Mouse (Mus musculus): Measurements from ENCODE around the gene Map2k2.
A peak's percentile ranks its signal among the peaks of the same experiment; 100 is the strongest.
"Not testable (repeated sequence)": the region's sequence is repeated elsewhere in the genome, so short reads cannot be mapped to it uniquely, and the experiment has no call there.

Map2k2 gene

DNA sequence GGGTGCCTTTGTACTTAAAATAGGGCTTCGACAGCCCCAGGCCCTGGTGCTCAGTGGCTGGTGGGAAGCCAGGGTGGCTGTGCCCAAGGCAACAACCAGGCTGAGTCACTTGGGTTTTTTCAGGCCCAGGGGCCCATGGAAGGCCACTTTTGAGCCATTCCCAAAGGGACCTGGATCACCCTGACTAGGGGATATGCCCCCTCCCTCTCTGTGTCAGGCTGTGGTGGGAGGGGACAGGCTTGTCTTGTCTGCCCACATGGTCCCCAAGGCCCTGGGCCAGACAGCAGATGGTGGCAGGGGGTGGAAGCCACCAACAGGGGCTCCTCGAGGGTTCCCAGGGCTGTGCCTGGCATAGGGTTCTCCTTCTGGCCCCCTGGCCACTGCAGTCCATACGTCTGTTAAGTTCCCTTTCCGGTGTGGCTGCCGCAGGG is 36.9 kb downstream of the Map2k2 start:
- no peak for DNase-seq (ENCODE audit: low spot score in 2 of 2)

- no peak for DNase-seq (ENCODE audit: low spot score in 2 of 2)
Observed at GRCm38 (mm10) chr10:81143157-81143633, 37.5 kb downstream of the Map2k2 start.

DNA sequence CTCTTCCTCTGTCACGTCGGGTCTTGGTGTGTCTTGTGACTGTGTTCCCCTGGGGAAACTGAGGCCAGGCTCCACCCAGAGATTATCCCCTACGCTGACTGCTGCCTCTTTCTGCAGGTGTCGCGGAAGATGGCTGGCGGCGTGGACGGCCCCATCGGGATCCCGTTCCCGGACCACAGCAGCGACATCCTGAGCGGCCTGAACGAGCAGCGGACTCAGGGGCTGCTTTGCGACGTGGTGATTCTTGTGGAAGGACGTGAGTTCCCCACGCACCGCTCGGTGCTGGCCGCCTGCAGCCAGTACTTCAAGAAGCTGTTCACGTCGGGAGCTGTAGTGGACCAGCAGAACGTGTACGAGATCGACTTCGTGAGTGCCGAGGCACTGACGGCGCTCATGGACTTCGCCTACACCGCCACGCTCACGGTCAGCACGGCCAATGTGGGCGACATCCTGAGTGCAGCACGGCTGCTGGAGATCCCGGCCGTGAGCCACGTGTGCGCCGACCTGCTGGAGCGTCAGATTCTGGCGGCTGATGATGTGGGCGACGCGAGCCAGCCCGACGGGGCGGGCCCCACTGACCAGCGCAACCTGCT is 38.2 kb downstream of the Map2k2 start:
- DNase-seq (ENCODE audit: low spot score in 2 of 2) = no peak

GRCm38 (mm10) chr10:81144667-81145066 is 39.0 kb downstream of the Map2k2 start:
- no peak for DNase-seq (ENCODE audit: low spot score in 2 of 2)

GRCm38 (mm10) chr10:81145307-81145706 is 39.6 kb downstream of the Map2k2 start:
- DNase-seq (ENCODE audit: low spot score in 2 of 2) = no peak

DNA sequence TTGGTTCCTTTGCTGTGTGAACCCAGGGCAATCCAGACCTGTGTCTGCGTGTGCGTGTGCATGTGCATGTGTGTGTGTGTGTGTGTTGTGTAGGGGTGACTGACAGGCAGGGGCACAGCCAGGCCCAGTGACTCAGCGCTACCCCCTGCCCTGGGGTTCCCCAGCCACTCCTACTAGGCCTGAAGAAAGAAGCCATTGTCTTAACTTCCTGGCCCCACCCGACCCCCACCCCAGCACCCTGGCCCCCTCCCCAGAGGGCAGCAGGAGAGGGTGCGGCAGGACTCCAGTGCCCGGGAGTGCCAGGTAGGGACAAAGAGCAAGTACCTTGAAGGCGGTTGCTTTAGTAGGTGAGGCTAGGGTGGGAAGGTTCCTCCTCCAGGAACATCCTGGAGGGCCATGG is 40.1 kb downstream of the Map2k2 start:
- no peak for DNase-seq (ENCODE audit: low spot score in 2 of 2)

DNA sequence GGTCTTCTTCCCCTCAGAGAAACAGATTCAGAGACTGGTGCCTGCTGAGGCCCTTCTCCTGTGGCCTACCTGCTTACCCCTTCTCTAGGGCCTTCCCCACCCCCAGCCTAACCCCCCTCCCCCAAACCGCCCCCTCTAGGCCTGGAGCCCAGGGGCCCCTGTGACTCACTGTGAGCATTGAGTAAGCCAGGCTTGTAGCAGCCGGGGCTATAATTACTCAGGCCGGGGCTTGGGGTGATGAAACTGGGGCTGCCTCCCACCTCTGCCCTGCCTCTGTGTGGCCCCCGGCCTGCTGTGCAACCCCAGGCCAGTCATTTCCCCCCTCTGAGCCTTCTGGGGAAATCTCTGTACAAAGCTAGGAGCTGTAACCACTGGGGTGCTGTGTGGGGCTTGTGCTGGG is 40.6 kb downstream of the Map2k2 start:
- no peak for DNase-seq (ENCODE audit: low spot score in 2 of 2)

DNA sequence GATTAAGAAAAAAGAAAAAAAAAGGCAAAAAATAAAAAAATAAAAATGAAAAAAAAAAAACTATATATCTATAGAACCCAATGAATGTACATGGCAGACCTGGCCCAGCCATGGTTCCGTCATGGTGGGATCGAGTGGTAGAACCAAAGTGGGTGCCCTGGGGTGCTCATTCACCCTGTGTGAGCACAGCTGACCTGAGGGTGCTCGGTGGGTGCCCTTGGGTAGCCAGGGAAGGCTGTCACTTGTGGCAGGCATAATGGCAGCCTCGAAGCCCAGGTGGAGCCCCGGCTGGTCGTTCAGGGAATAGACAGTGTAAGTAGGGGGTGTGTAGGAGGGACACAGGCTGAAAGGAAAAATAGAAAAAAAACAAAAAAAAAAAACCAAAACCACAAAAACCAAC is 45.5 kb downstream of the Map2k2 start:
- no peak for DNase-seq (ENCODE audit: low spot score in 2 of 2)

- no peak for DNase-seq (ENCODE audit: low spot score in 2 of 2)
Observed at GRCm38 (mm10) chr10:81152609-81153008, 46.9 kb downstream of the Map2k2 start.

- DNase-seq (ENCODE audit: low spot score in 2 of 2) = no peak
Observed at GRCm38 (mm10) chr10:81154313-81154712, 48.6 kb downstream of the Map2k2 start.

GRCm38 (mm10) chr10:81154736-81155135 is 49.0 kb downstream of the Map2k2 start:
- no peak for DNase-seq (ENCODE audit: low spot score in 2 of 2)

- no peak for DNase-seq (ENCODE audit: low spot score in 2 of 2)
Observed at GRCm38 (mm10) chr10:81161602-81162317, 56.0 kb downstream of the Map2k2 start.

- DNase-seq (ENCODE audit: low spot score in 2 of 2) = no peak
Observed at GRCm38 (mm10) chr10:81162318-81162652, 56.6 kb downstream of the Map2k2 start.

- DNase-seq (ENCODE audit: low spot score in 2 of 2) = no peak
Observed at GRCm38 (mm10) chr10:81165118-81165517, 59.4 kb downstream of the Map2k2 start.

DNA sequence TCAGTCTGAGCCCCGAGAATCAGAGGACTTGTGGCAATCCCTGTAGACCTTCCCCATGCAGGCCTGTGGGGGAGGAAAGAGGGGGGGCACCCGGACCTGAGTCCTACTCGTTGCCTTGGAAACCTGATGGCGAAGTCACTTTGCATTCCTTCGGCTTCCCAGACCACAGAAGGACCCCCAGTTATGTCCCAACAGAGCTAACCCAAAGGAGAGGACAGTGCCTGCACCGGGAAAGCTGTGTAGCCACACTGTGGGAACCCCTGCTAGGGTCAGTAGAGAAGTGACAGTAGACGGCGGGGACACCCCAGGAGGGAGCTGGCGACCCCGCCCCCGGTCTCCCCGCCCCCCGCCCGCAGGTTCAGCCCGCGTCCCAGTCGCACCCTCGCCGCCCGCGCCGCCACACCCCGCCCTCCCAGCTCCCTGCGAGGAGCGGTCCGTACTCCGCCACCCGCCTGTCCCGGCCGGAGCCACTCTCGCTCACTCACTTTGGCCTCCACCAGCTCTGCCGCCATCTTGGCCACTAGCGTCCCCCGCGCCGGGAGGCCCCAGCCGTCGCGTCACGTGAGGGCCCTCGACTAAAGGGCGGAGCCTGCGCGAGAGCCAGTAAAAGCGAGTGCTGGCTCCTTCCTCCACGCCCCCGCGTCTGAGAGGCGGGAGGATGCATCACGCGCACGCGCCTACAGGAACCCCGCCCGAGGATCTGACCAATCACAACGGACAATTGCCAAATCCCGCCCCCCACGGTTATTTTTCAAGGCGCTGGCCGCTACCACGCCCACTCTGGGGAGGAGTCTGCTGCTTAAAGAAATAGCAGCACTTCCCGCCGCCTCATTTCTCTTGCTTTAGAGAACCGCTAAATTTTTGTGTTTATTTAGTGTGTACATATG is 61.7 kb downstream of the Map2k2 start, which contains the start of gene Pias4:
TSS of gene Pias4 (minus strand) at position 724 of the 887 bp plus-strand sequence.
- DNase-seq (ENCODE audit: low spot score in 2 of 2) = peak; percentile 99 to 100

DNA sequence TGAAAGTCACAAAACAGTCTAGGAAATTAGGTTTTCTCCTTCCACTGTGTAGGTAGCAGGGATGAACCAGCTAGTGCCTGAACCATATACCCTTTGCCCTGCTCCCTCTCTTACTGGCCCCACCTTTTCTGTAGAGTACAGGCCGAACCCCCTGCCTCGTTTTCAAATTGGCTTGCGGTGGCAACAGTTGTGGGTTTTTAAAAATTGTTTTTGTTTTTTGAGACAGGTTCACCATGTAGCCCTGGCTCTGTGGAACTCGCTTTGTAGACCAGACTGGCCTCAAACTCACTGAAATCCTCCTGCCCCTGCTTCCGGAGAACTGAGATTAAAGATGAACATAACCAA is 62.3 kb downstream of the Map2k2 start:
- DNase-seq (ENCODE audit: low spot score in 2 of 2) = no peak

DNA sequence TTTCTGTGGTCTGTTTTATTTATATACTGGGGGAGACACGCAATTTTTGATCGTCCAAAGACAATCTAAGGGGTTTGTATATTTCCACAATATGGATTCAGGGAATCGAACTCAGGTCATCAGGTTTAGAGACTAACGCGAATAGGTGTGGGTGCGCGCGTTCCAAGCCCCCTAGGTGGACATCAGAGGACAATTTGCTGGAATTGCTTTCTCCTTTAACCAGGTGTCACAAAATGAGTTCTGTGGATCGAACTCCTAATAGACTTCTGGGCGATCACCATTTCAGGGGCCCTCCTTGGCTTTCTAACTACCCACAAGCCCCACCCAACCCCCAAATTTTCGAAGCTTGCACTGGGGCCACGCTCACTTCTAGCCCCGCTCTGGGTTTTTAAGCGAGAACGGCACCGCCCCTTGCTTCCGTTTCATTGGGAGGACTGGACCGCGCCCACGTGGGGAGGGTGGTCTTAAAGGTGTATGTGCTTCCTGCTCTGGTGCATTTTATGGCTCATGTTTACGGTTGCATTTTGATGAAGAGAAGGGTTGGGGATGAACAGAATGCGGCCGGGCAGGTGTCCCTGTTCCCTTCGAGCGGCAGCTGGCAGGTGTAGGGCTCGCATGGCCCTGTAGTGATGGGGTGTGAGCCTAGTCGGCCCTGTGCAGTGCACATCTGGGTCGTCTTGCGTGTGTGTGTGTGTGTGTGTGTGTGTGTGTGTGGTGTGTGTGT is 63.0 kb downstream of the Map2k2 start:
- peak; percentile 63 to 70 for DNase-seq (ENCODE audit: low spot score in 2 of 2)

- not testable (repeated sequence) for DNase-seq (ENCODE audit: low spot score in 2 of 2)
Observed at GRCm38 (mm10) chr10:81169411-81169900, 63.7 kb downstream of the Map2k2 start.

DNA sequence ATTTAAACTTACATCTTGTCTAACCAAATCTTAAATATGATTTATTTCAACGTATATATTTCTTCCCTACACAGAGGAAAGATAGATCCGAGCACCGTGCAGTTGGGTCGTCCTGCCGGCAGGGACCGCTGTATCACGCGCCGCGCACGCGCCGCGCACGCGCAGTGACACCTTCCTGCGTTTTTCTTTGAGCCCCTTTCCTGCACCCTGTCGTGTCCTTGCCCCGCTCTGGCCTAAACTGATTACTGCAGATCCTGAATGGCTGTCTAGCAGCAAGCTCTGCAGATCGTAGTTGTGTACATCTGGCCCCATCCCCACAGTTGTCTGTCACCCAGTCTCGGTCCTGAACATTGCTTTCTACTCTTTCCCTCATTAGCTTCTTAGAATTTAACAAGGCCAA is 67.4 kb downstream of the Map2k2 start:
- peak; percentile 67 to 85 for DNase-seq (ENCODE audit: low spot score in 2 of 2)

- peak; percentile 82 to 95 for DNase-seq (ENCODE audit: low spot score in 2 of 2)
Observed at GRCm38 (mm10) chr10:81174617-81175344, 69.1 kb downstream of the Map2k2 start.

GRCm38 (mm10) chr10:81175345-81175701 is 69.6 kb downstream of the Map2k2 start:
- not testable (repeated sequence) for DNase-seq (ENCODE audit: low spot score in 2 of 2)

All from cerebellum, postnatal 4 days (tissue).